Mouse (Mus musculus) liver, postnatal 0 days (tissue): ENCODE measurements around the gene Chek2. TPM values are rescaled to one million over a fixed set of nuclear protein-coding genes. Genes with fewer than 3 reads are reported as not detected.

ENCODE experiments used
- ATAC-seq: fragments of 200-750 bp; cut with Nextera tagmentation; 2 replicates; pipeline ENCODE4 v1.8.0; 2017; ENCODE audit warnings: mild to moderate bottlenecking, moderate library complexity
- DNase-seq: peaks from one replicate; pipeline ENCODE4 v3.0.0-alpha.2; 2016
- H3K27ac ChIP-seq: fragments of 300-500 bp; sonication (generic); 2 replicates; pipeline ENCODE4 v1.5.1; 2014; ENCODE audit warnings: antibody characterized with exemption, moderate library complexity, mild to moderate bottlenecking, low read depth
- H3K27me3 ChIP-seq: fragments of 300-500 bp; sonication (generic); 2 replicates; pipeline ENCODE4 v1.6.1; 2014; ENCODE audit warnings: low read length, control low read depth, mixed read lengths; ENCODE audit not compliant: insufficient read depth
- H3K36me3 ChIP-seq: fragments of 300-500 bp; sonication (generic); replicated peaks from 2 replicates; pipeline ENCODE4 v1.6.1; 2014; ENCODE audit warnings: mild to moderate bottlenecking, control low read depth, low read length, moderate library complexity, mixed read lengths; ENCODE audit not compliant: insufficient read depth
- H3K4me1 ChIP-seq: fragments of 300-500 bp; sonication (generic); 2 replicates; pipeline ENCODE4 v1.6.1; 2014; ENCODE audit warnings: antibody characterized with exemption, mild to moderate bottlenecking, control low read depth; ENCODE audit not compliant: insufficient read depth
- H3K4me2 ChIP-seq: fragments of 300-500 bp; sonication (generic); 2 replicates; pipeline ENCODE4 v1.6.1; 2014; ENCODE audit warnings: low read depth, mild to moderate bottlenecking, low read length, moderate library complexity, mixed read lengths
- H3K4me3 ChIP-seq: fragments of 300-500 bp; sonication (generic); 2 replicates; pipeline ENCODE4 v1.5.1; 2014; ENCODE audit warnings: low read depth, low read length
- H3K9ac ChIP-seq: fragments of 300-500 bp; sonication (generic); replicated peaks from 2 replicates; pipeline ENCODE4 v1.6.1; 2014; ENCODE audit warnings: mild to moderate bottlenecking, moderate library complexity
- H3K9me3 ChIP-seq: fragments of 300-500 bp; sonication (generic); 2 replicates; pipeline ENCODE4 v1.6.1; 2016; ENCODE audit warnings: mild to moderate bottlenecking, control low read depth, low read length, mixed read lengths
- CTCF ChIP-seq: sonication (generic); IDR thresholded peaks from 2 replicates; pipeline ENCODE4 v1.5.1; 2016; ENCODE audit warnings: antibody characterized with exemption, low read depth
- EP300 ChIP-seq: IDR thresholded peaks from 2 replicates; pipeline ENCODE4 v1.6.1; 2016; ENCODE audit warnings: antibody characterized with exemption, low read depth, mild to moderate bottlenecking
- WGBS: fragments of 180-500 bp; shearing (Covaris S2); extraction: QIAGEN DNeasy Blood & Tissue Kit; methylation state at CpG from one replicate; pipeline ENCODE4 v1.1.7; 2014; ENCODE audit not compliant: insufficient replicate concordance; 5-methylcytosine and 5-hydroxymethylcytosine counted together
- polyA plus RNA-seq: library from polyadenylated mRNA; unstranded; fragments of >200 nt; fragmentation: Nextera tagmentation; extraction: Ambion mirVana; gene quantifications from 2 replicates; pipeline ENCODE4 v1.2.1, GENCODE M21; 2015

Chek2 gene
- 9.2 and 13.2 TPM in 2 replicates for polyA plus RNA-seq

GRCm38 (mm10) chr5:110839678-110840365 lies at the start of gene Chek2, which contains the start of gene Hscb:
Chek2 (plus strand) TSS chr5:110839979.
Hscb (minus strand) TSS chr5:110839777.
- peaks cover 15% of the 10 kb centered on the region for H3K36me3 ChIP-seq
- H3K9ac ChIP-seq: peak within 1 kb of the TSS; percentile 83
- no peaks in the 10 kb centered on the region for H3K9me3 ChIP-seq
- peak within 1 kb of the TSS; percentile 88 for H3K27ac ChIP-seq
- no peaks in the 10 kb centered on the region for H3K27me3 ChIP-seq
- ATAC-seq: peak; percentile 89
- 1% methylated on average over 41 of the region's 41 CpGs for WGBS
- H3K4me1 ChIP-seq: peaks cover 9% of the 10 kb centered on the region
- H3K4me3 ChIP-seq: peak within 1 kb of the TSS; percentile 91
- DNase-seq: peak; percentile 96
- peak within 1 kb of the TSS; percentile 93 for H3K4me2 ChIP-seq
- TF ChIP-seq CTCF: peak; percentile 65
- TF ChIP-seq EP300: 0 out of 2 replicates have a peak, but pooled peaks have one; percentile 23

GRCm38 (mm10) chr5:110794363-110794762 lies 45.4 kb upstream of the Chek2 start:
- WGBS: 94% methylated on average over 7 of the region's 7 CpGs
- Histone ChIP-seq H3K4me3 (no peak overlapping the region), H3K9ac (no peak overlapping the region), H3K27ac (no peak overlapping the region), H3K36me3 (peaks cover 93% of the 10 kb centered on the region), H3K4me1 (peaks cover 10% of the 10 kb centered on the region), H3K4me2 (no peak overlapping the region), H3K9me3 (no peaks in the 10 kb centered on the region), H3K27me3 (no peaks in the 10 kb centered on the region)
- ATAC-seq (no peak), DNase-seq (no peak)
- no peak for TF ChIP-seq CTCF
- TF ChIP-seq EP300: no peak

DNA sequence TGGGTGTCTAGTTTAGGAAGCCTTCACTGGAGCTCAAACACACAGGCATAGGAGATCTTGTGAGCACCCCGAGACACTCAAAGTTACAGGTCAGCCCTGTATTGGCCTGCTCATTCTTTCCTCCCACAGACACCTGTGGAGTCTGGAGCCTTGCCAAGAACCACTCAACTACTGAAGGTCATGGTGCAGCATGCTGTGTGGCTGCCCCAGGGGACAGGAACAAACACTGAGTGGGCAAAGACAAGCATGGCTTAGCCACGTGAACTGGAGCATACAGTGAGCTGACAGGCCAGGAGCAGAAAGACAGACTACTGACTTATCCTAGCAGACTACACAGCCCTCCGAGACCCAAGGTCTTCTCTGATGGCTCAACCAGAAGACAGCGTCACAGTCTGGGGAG lies 42.1 kb upstream of the Chek2 start:
- Histone ChIP-seq H3K27ac (peak overlapping the region; percentile 85), H3K27me3 (no peaks in the 10 kb centered on the region), H3K4me3 (no peak overlapping the region), H3K36me3 (peaks cover 88% of the 10 kb centered on the region), H3K4me1 (peaks cover 35% of the 10 kb centered on the region), H3K9ac (0 out of 2 replicates have a peak overlapping the region, but pooled peaks have one; percentile 22), H3K9me3 (no peaks in the 10 kb centered on the region), H3K4me2 (no peak overlapping the region)
- no peak for TF ChIP-seq EP300
- TF ChIP-seq CTCF: no peak
- DNase-seq (peak; percentile 78), ATAC-seq (peak; percentile 80)
- WGBS: 58% methylated on average over 4 of the region's 4 CpGs

DNA sequence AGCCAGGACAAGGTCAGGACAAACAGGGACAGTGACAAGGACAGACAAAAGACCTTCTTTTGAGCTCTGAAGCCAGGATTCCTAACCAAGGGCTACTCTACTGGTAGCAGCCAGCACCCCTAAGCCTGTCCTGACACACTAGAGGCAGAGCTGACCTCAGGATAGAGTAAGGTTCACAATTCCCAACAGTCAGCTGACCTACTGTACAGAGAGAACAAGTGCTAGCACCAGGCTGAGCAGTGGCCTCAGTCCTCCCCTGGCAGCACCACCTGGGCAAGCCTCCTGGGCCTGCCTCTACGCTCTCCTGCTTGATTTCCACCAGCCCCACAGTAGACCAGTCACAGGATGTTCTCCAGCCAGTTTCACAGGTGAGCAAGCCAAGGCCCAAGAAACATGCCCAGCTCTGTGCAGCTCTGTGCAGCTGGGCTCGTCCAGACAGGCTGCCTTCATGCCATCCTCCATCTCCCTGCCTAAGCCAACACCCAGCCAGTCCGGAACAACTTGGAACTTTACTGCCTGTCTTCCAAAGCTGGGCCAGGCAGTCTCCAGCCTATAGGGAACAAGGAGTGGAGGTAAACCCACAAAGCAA lies 38.6 kb upstream of the Chek2 start:
- Histone ChIP-seq H3K4me2 (no peak overlapping the region), H3K4me1 (peaks cover 62% of the 10 kb centered on the region), H3K9ac (peak overlapping the region; percentile 54), H3K4me3 (no peak overlapping the region), H3K27ac (peak overlapping the region; percentile 76), H3K9me3 (no peaks in the 10 kb centered on the region), H3K36me3 (peaks cover 79% of the 10 kb centered on the region), H3K27me3 (no peaks in the 10 kb centered on the region)
- WGBS: 84% methylated on average over 3 of the region's 3 CpGs
- TF ChIP-seq CTCF (no peak), EP300 (no peak)
- peak; percentile 14 for ATAC-seq
- DNase-seq: peak; percentile 26

DNA sequence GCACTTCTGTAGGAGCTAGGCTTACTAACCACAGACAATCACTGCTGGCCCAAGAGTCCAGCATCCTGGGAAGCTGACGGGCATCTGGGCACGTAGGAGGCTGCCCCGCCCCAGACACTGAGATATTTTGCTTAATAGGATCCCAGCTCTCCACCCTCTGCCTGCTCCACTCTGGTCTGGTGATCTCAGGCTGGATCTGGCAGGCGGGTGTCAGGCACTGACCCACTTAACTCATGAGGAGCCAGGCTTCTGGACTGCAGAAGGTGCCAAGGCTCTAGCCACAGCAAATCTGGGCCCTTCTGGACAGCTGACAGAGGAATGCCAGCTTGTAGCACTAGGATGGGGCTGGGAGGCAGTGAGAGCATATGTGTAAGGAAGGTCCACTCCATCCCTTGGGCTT lies 37.6 kb upstream of the Chek2 start:
- 0 out of 2 replicates have a peak overlapping the region, but pooled peaks have one; percentile 11 for H3K9ac ChIP-seq
- H3K9me3 ChIP-seq: no peaks in the 10 kb centered on the region
- no peak overlapping the region for H3K4me2 ChIP-seq
- TF ChIP-seq EP300 (no peak), CTCF (no peak)
- WGBS: 86% methylated on average over 4 of the region's 4 CpGs
- H3K4me3 ChIP-seq: no peak overlapping the region
- H3K4me1 ChIP-seq: peaks cover 73% of the 10 kb centered on the region
- ATAC-seq (no peak), DNase-seq (peak; percentile 13)
- H3K36me3 ChIP-seq: peaks cover 77% of the 10 kb centered on the region
- no peak overlapping the region for H3K27ac ChIP-seq
- no peaks in the 10 kb centered on the region for H3K27me3 ChIP-seq

- Histone ChIP-seq H3K9me3 (no peaks in the 10 kb centered on the region), H3K4me1 (peaks cover 79% of the 10 kb centered on the region), H3K27ac (no peak overlapping the region), H3K4me3 (no peak overlapping the region), H3K9ac (no peak overlapping the region), H3K4me2 (no peak overlapping the region), H3K36me3 (peaks cover 74% of the 10 kb centered on the region), H3K27me3 (no peaks in the 10 kb centered on the region)
- ATAC-seq (no peak), DNase-seq (no peak)
- TF ChIP-seq EP300 (no peak), CTCF (no peak)
Observed at GRCm38 (mm10) chr5:110802809-110803208, 37.0 kb upstream of the Chek2 start.
